In the genomic region with DNA sequence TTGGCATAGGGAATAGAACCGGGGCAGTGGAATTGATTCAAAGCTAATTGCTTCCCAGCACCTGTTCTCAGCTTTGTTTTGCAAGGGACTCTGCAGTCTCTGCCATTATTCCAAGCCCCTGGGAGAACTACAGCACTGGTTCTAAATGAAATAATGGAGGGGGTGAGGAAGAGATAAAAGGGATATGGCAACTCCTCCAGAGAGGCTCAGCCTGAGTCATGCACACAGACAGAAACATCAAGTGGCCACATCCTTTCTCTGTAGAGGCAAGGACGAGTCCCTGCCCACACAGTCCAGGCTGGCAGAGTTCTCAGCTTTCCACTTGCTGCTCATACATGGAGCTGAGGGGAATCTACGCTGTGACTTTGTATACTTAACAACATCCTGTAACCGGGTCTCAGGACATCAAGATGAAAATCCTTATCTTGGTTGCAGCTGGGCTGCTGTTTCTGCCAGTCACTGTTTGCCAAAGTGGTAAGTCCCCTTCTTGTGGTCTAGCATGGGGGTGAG, we compare ENCODE assay signal across 9 mouse cellular contexts. TPM values are rescaled to one million over a fixed set of nuclear protein-coding genes. Genes with fewer than 3 reads are reported as not detected.
A peak's percentile ranks its signal among the peaks of the same experiment; 100 is the strongest.
DNase-seq lines count a peak whose midpoint lies in the region; ATAC-seq and TF ChIP-seq lines count a peak whose summit lies in the region.
"Had no signal": no experiment of that assay in that cellular context is flagged by ENCODE, and none has a peak within 500 bp of the region (broad histone marks: within the 10 kb centered on the region; RNA-seq: fewer than 3 reads in every experiment).

TSS of gene F2rl2 (plus strand) at position 200 of the 510 bp plus-strand sequence.

- no peak for TF ChIP-seq EP300 in heart, adult 2 months (IDR thresholded peaks at IDR 0.05; ENCODE audit: insufficient read depth, low read depth, low read length)

- TF ChIP-seq CTCF in heart, adult 2 months (IDR thresholded peaks at IDR 0.05), result no peak

- intact Hi-C loops in heart, adult 2 months (cut with DNase I), result no loop called here

- H3K9me3 ChIP-seq in lung, embryonic 15.5 days, result no peaks in the 10 kb centered on the region
- H3K9me3 ChIP-seq in liver, embryonic 11.5 days (ENCODE audit: control insufficient read depth, low read length), result no peaks in the 10 kb centered on the region

- no peaks in the 10 kb centered on the region for H3K27me3 ChIP-seq in lung, embryonic 15.5 days
- H3K27me3 ChIP-seq in liver, embryonic 11.5 days (replicated peaks; ENCODE audit: control insufficient read depth, insufficient read depth, low read length), result no peaks in the 10 kb centered on the region
- H3K27me3 ChIP-seq in heart, adult 2 months (ENCODE audit: control insufficient read depth, insufficient read depth, low read length), result no peaks in the 10 kb centered on the region

- H3K4me2 ChIP-seq in lung, embryonic 15.5 days, result no peak within 1 kb of the TSS
- no peak within 1 kb of the TSS; the same call in 1 of the 2 replicates for H3K4me2 ChIP-seq in liver, embryonic 11.5 days

- H3K36me3 ChIP-seq in lung, embryonic 15.5 days, result no peaks in the 10 kb centered on the region
- H3K36me3 ChIP-seq in liver, embryonic 11.5 days (ENCODE audit: control insufficient read depth, insufficient read depth, low read length), result no peaks in the 10 kb centered on the region
- H3K36me3 ChIP-seq in heart, adult 2 months (ENCODE audit: control insufficient read depth, insufficient read depth, low read length), result no peaks in the 10 kb centered on the region

- no peak within 1 kb of the TSS for H3K9ac ChIP-seq in lung, embryonic 15.5 days
- H3K9ac ChIP-seq in liver, embryonic 11.5 days (ENCODE audit: low read depth, low read length), result 0 out of 2 replicates have a peak within 1 kb of the TSS, but pooled peaks have one; percentile 0
- no peak within 1 kb of the TSS for H3K9ac ChIP-seq in heart, adult 2 months (ENCODE audit: low read depth, low read length)

- H3K27ac ChIP-seq in lung, embryonic 15.5 days, result peak within 1 kb of the TSS; percentile 61; the same call in 1 of the 2 replicates
- peak within 1 kb of the TSS; percentile 4 for H3K27ac ChIP-seq in liver, embryonic 11.5 days (ENCODE audit: low read depth, low read length)
- no peak within 1 kb of the TSS for H3K27ac ChIP-seq in heart, adult 2 months

- TF ChIP-seq POLR2A in heart, adult 2 months (IDR thresholded peaks at IDR 0.05; ENCODE audit: insufficient read depth, low read depth, low read length), result no peak

- H3K79me2 ChIP-seq in heart, adult 2 months (replicated peaks; ENCODE audit: control insufficient read depth, insufficient read depth, low read length), result no peaks in the 10 kb centered on the region

- peak; percentile 64; the same call in 1 of the 2 replicates for ATAC-seq in lung, embryonic 15.5 days (ENCODE audit: borderline replicate concordance, extremely low read depth, low FRiP score, low TSS enrichment)
- peak; percentile 84 for ATAC-seq in common myeloid progenitor, adult 5-6 weeks (replicated peaks; ENCODE audit: low read depth, poor library complexity, severe bottlenecking)
- ATAC-seq in liver, embryonic 11.5 days (replicated peaks; ENCODE audit: low FRiP score), result peak; percentile 76

- DNase-seq in lung, postnatal 14 days, result no peak
- no peak for DNase-seq in liver, embryonic 11.5 days (ENCODE audit: low spot score)
- peak; percentile 20 to 38 for DNase-seq in right cerebral cortex, postnatal 36 days (ENCODE audit: low spot score in 2 of 2)
- no peak for DNase-seq in adrenal gland, adult 8-10 months
- no peak for DNase-seq in heart, adult 2 months
- no peak for DNase-seq in adrenal gland, postnatal 36 days

- WGBS in lung, embryonic 15.5 days, result 38% methylated on average over 4 of the region's 4 CpGs
- WGBS in liver, embryonic 11.5 days, result 38% methylated on average over 4 of the region's 4 CpGs
- WGBS in heart, adult 2 months, result 43% methylated on average over 4 of the region's 4 CpGs

- H3K4me3 ChIP-seq in lung, embryonic 15.5 days, result no peak within 1 kb of the TSS
- no peak within 1 kb of the TSS for H3K4me3 ChIP-seq in liver, embryonic 11.5 days (ENCODE audit: low read depth, low read length)
- H3K4me3 ChIP-seq in heart, adult 2 months, result no peak within 1 kb of the TSS
- H3K4me3 ChIP-seq: erythroblast, embryonic 14.5 days had no signal

- H3K4me1 ChIP-seq in lung, embryonic 15.5 days, result peaks cover 9% of the 10 kb centered on the region; the same call in 1 of the 2 replicates
- peaks cover 9% of the 10 kb centered on the region for H3K4me1 ChIP-seq in liver, embryonic 11.5 days (replicated peaks; ENCODE audit: control insufficient read depth, insufficient read depth, low read length)
- H3K4me1 ChIP-seq in heart, adult 2 months (ENCODE audit: control insufficient read depth, insufficient read depth, low read length), result no peaks in the 10 kb centered on the region

RNA-seq across cellular contexts. Expression of gene F2rl2, which starts in this region (rescaled TPM):
- 0.87 and 0.94 TPM in 2 replicates for polyA plus RNA-seq in lung, embryonic 15.5 days (2015; fragmentation: Nextera tagmentation; extraction: Ambion mirVana)
- total RNA-seq in common myeloid progenitor, adult 5-6 weeks (2017), result 3.0 and 3.6 TPM in 2 replicates
- 29.5 and 33.0 TPM in 2 replicates for polyA plus RNA-seq in liver, embryonic 11.5 days (2014; fragmentation: Nextera tagmentation; extraction: Ambion mirVana)
- total RNA-seq in adrenal gland, adult 8-10 months (2022), result under 1 TPM in 1 of 4 experiments, not detected in 3; 0.10 TPM
- under 1 TPM in 1 of 2 experiments, not detected in 1; 0.68 TPM for total RNA-seq in heart, adult 2 months (2021)
- 0.29 and 0.82 TPM in 2 replicates for polyA plus RNA-seq in heart, adult 2 months (2012; rRNA removed)
- total RNA-seq in adrenal gland, postnatal 36 days (2021), result under 1 TPM in 1 of 2 experiments, not detected in 1; 0.30 TPM
- polyA plus RNA-seq: erythroblast, embryonic 14.5 days had no signal

Comparison
In these comparisons a context has a peak if more than half of its experiments do, and no peak if none do; other contexts are left out.
1. RNA of gene F2rl2 (polyA plus RNA-seq): 29.5 to 33.0 TPM in liver, embryonic 11.5 days; 0.87 to 0.94 TPM in lung, embryonic 15.5 days and 0.29 to 0.82 TPM in heart, adult 2 months; every median in the first group is over 10 times any median in the second.
2. Peak in ATAC-seq and H3K27ac ChIP-seq in lung, embryonic 15.5 days; RNA of the gene not detected or under 1 TPM.
3. DNase-seq: peak in right cerebral cortex, postnatal 36 days (2 of 2); none in lung, postnatal 14 days (single experiment), liver, embryonic 11.5 days (single experiment), adrenal gland, adult 8-10 months (single experiment), heart, adult 2 months (0 of 2) and adrenal gland, postnatal 36 days (0 of 2).
4. Peak in every context shown above with its lines, with median percentiles within 50 percentile points of each other: ATAC-seq.